Mouse (Mus musculus) embryo, embryonic 11 days (tissue): ENCODE results near the gene Uap1l1.
"Not testable (repeated sequence)": the region's sequence is repeated elsewhere in the genome, so short reads cannot be mapped to it uniquely, and the experiment has no call there.

Experiments
- DNase-seq: peaks from one replicate; pipeline ENCODE4 v3.0.0-alpha.2; 2015

Gene Uap1l1

GRCm38 (mm10) chr2:25365091-25365761 lies at the start of gene Uap1l1:
TSS of gene Uap1l1 (minus strand) at chr2:25365682.
- DNase-seq: peak; percentile 82

- DNase-seq: not testable (repeated sequence)
Observed at GRCm38 (mm10) chr2:25413436-25413835, 48.0 kb upstream of the Uap1l1 start.

- no peak for DNase-seq
Observed at GRCm38 (mm10) chr2:25408908-25409307, 43.4 kb upstream of the Uap1l1 start.

- no peak for DNase-seq
Observed at GRCm38 (mm10) chr2:25403994-25404393, 38.5 kb upstream of the Uap1l1 start.

GRCm38 (mm10) chr2:25402972-25403601 lies 37.6 kb upstream of the Uap1l1 start:
- DNase-seq: peak; percentile 66

GRCm38 (mm10) chr2:25402377-25402971 lies 37.0 kb upstream of the Uap1l1 start:
- peak; percentile 94 for DNase-seq

GRCm38 (mm10) chr2:25400764-25401163 lies 35.3 kb upstream of the Uap1l1 start:
- DNase-seq: peak; percentile 74

- no peak for DNase-seq
Observed at GRCm38 (mm10) chr2:25400291-25400690, 34.8 kb upstream of the Uap1l1 start.

- no peak for DNase-seq
Observed at GRCm38 (mm10) chr2:25399051-25399450, 33.6 kb upstream of the Uap1l1 start, which contains the start of gene Npdc1. TSS of gene Npdc1 (plus strand) at chr2:25399351.

GRCm38 (mm10) chr2:25398065-25398464 lies 32.6 kb upstream of the Uap1l1 start:
- no peak for DNase-seq

- DNase-seq: no peak
Observed at GRCm38 (mm10) chr2:25397010-25397409, 31.5 kb upstream of the Uap1l1 start.

- no peak for DNase-seq
Observed at GRCm38 (mm10) chr2:25396597-25396983, 31.1 kb upstream of the Uap1l1 start.

- DNase-seq: peak; percentile 61
Observed at GRCm38 (mm10) chr2:25395721-25396596, 30.5 kb upstream of the Uap1l1 start, which contains the start of gene Entpd2. TSS of gene Entpd2 (plus strand) at chr2:25395874.

GRCm38 (mm10) chr2:25394281-25395221 lies 29.1 kb upstream of the Uap1l1 start:
- DNase-seq: no peak

- no peak for DNase-seq
Observed at GRCm38 (mm10) chr2:25391266-25391665, 25.8 kb upstream of the Uap1l1 start.

GRCm38 (mm10) chr2:25384492-25384891 lies 19.0 kb upstream of the Uap1l1 start:
- DNase-seq: no peak

- peak; percentile 62 for DNase-seq
Observed at GRCm38 (mm10) chr2:25376589-25376988, 11.1 kb upstream of the Uap1l1 start.

- peak; percentile 19 for DNase-seq
Observed at GRCm38 (mm10) chr2:25373431-25373830, 7.9 kb upstream of the Uap1l1 start.

- no peak for DNase-seq
Observed at GRCm38 (mm10) chr2:25372644-25373391, 7.3 kb upstream of the Uap1l1 start.

- DNase-seq: peak; percentile 94
Observed at GRCm38 (mm10) chr2:25371764-25372643, 6.5 kb upstream of the Uap1l1 start, which contains the start of gene Sapcd2. TSS of gene Sapcd2 (plus strand) at chr2:25372321.
